Mouse (Mus musculus) pancreas, adult 10 weeks (tissue): Measurements from ENCODE around the gene Pfdn4. TPM values are rescaled to one million over a fixed set of nuclear protein-coding genes. Genes with fewer than 3 reads are reported as not detected.

Experiments
- polyA plus RNA-seq: library from polyadenylated mRNA; stranded (reverse); fragments of 350-450 nt; fragmentation: Illumina TruSeq; extraction: RNeasy Lipid Tissue Mini Kit (QIAGEN cat#74804); gene quantifications from one replicate; pipeline ENCODE4 v1.2.3, GENCODE M21; 2015; ENCODE audit warnings: low read depth, low replicate concordance; ENCODE audit not compliant: insufficient read depth

Pfdn4 gene
- polyA plus RNA-seq = 5.2 TPM

GRCm38 (mm10) chr2:170496154-170496930, at the start of gene Pfdn4:
TSS of gene Pfdn4 (plus strand) at chr2:170496428.

GRCm38 (mm10) chr2:170497091-170497566, 901 bp downstream of the Pfdn4 start, which contains the start of gene Cyp24a1:
TSS of gene Cyp24a1 (minus strand) at chr2:170497145.

Other genes with a start within 250 kb of the Pfdn4 start
- 0.65 TPM for gene Bcas1, start 68.6 kb upstream of the Pfdn4 start, polyA plus RNA-seq
- not detected for gene Cyp24a1, start 717 bp downstream of the Pfdn4 start, polyA plus RNA-seq
- not detected for gene 4930470P17Rik, start 105.6 kb downstream of the Pfdn4 start, polyA plus RNA-seq
- not detected for gene Dok5, start 235.4 kb downstream of the Pfdn4 start, polyA plus RNA-seq